Mouse (Mus musculus): ENCODE data around the gene Gsg1l. TPM values are rescaled to one million over a fixed set of nuclear protein-coding genes. Genes with fewer than 3 reads are reported as not detected.

Gsg1l gene
- polyA plus RNA-seq, 2 experiments = 0.07 TPM; not detected in 1

GRCm38 (mm10) chr7:125883232-125883631 is 199.0 kb downstream of the Gsg1l start:
- TF ChIP-seq EP300 (IDR thresholded peaks at IDR 0.05; ENCODE audit: low read depth) (no peak), CTCF (IDR thresholded peaks at IDR 0.05; ENCODE audit: low read depth) (no peak)
- no peaks in the 10 kb centered on the region for H3K27me3 ChIP-seq (ENCODE audit: control insufficient read depth, insufficient read depth, low read length)
- 58% methylated on average over 2 of the region's 2 CpGs for WGBS (ENCODE audit: insufficient replicate concordance)
- no peaks in the 10 kb centered on the region for H3K36me3 ChIP-seq (replicated peaks; ENCODE audit: control insufficient read depth, insufficient read depth, low read depth)
- no peak overlapping the region for H3K4me3 ChIP-seq (ENCODE audit: insufficient read depth in 1 of 2, low read depth in 2 of 2, low read length in 2 of 2)
- no peaks in the 10 kb centered on the region for H3K9me3 ChIP-seq (ENCODE audit: control insufficient read depth, low read length)
- no peak overlapping the region for H3K27ac ChIP-seq
- ATAC-seq (ENCODE audit: insufficient read depth) (no peak), DNase-seq (ENCODE audit: low read depth in 3 of 3, low spot score in 3 of 3) (no peak)
- no peaks in the 10 kb centered on the region for H3K4me1 ChIP-seq (replicated peaks; ENCODE audit: control insufficient read depth in 2 of 2, insufficient read depth in 2 of 2, low read length in 1 of 2)
- H3K9ac ChIP-seq (replicated peaks) = no peak overlapping the region
- H3K4me2 ChIP-seq (ENCODE audit: low read depth) = no peak overlapping the region

GRCm38 (mm10) chr7:125878040-125878439 is 204.2 kb downstream of the Gsg1l start:
- no peak for DNase-seq (ENCODE audit: low read depth in 3 of 3, low spot score in 3 of 3)

GRCm38 (mm10) chr7:125873971-125874495 is 208.2 kb downstream of the Gsg1l start:
- no peaks in the 10 kb centered on the region for H3K4me1 ChIP-seq (replicated peaks; ENCODE audit: control insufficient read depth in 2 of 2, insufficient read depth in 2 of 2, low read length in 1 of 2)
- WGBS (ENCODE audit: insufficient replicate concordance) = 68% methylated on average over 6 of the region's 6 CpGs
- no peak for DNase-seq (ENCODE audit: low read depth in 3 of 3, low spot score in 3 of 3)

More at GRCm38 (mm10) chr7:125878040-125878439, 204.2 kb downstream of the Gsg1l start:
- Histone ChIP-seq H3K9ac (replicated peaks) (no peak overlapping the region), H3K4me1 (replicated peaks; ENCODE audit: control insufficient read depth in 2 of 2, insufficient read depth in 2 of 2, low read length in 1 of 2) (no peaks in the 10 kb centered on the region), H3K27me3 (ENCODE audit: control insufficient read depth, insufficient read depth, low read length) (no peaks in the 10 kb centered on the region), H3K4me3 (ENCODE audit: insufficient read depth in 1 of 2, low read depth in 2 of 2, low read length in 2 of 2) (no peak overlapping the region), H3K4me2 (ENCODE audit: low read depth) (no peak overlapping the region), H3K27ac (no peak overlapping the region), H3K9me3 (ENCODE audit: control insufficient read depth, low read length) (no peaks in the 10 kb centered on the region), H3K36me3 (replicated peaks; ENCODE audit: control insufficient read depth, insufficient read depth, low read depth) (no peaks in the 10 kb centered on the region)
- TF ChIP-seq CTCF (IDR thresholded peaks at IDR 0.05; ENCODE audit: low read depth) = no peak
- no peak for TF ChIP-seq EP300 (IDR thresholded peaks at IDR 0.05; ENCODE audit: low read depth)
- ATAC-seq (ENCODE audit: insufficient read depth) = no peak
- WGBS (ENCODE audit: insufficient replicate concordance) = 22% methylated on average over 4 of the region's 4 CpGs

GRCm38 (mm10) chr7:125872874-125873273 is 209.3 kb downstream of the Gsg1l start:
- H3K4me3 ChIP-seq (ENCODE audit: insufficient read depth in 1 of 2, low read depth in 2 of 2, low read length in 2 of 2) = no peak overlapping the region
- H3K36me3 ChIP-seq (replicated peaks; ENCODE audit: control insufficient read depth, insufficient read depth, low read depth) = no peaks in the 10 kb centered on the region
- no peaks in the 10 kb centered on the region for H3K4me1 ChIP-seq (replicated peaks; ENCODE audit: control insufficient read depth in 2 of 2, insufficient read depth in 2 of 2, low read length in 1 of 2)
- no peaks in the 10 kb centered on the region for H3K27me3 ChIP-seq (ENCODE audit: control insufficient read depth, insufficient read depth, low read length)
- TF ChIP-seq CTCF (IDR thresholded peaks at IDR 0.05; ENCODE audit: low read depth) (no peak), EP300 (IDR thresholded peaks at IDR 0.05; ENCODE audit: low read depth) (no peak)
- no peak overlapping the region for H3K27ac ChIP-seq
- H3K4me2 ChIP-seq (ENCODE audit: low read depth) = no peak overlapping the region
- H3K9ac ChIP-seq (replicated peaks) = no peak overlapping the region
- no peak for ATAC-seq (ENCODE audit: insufficient read depth)
- WGBS (ENCODE audit: insufficient replicate concordance) = 59% methylated on average over 3 of the region's 3 CpGs
- no peak for DNase-seq (ENCODE audit: low read depth in 3 of 3, low spot score in 3 of 3)
- H3K9me3 ChIP-seq (ENCODE audit: control insufficient read depth, low read length) = no peaks in the 10 kb centered on the region

More at GRCm38 (mm10) chr7:125873971-125874495, 208.2 kb downstream of the Gsg1l start:
- Histone ChIP-seq H3K36me3 (replicated peaks; ENCODE audit: control insufficient read depth, insufficient read depth, low read depth) (no peaks in the 10 kb centered on the region), H3K27ac (no peak overlapping the region), H3K4me3 (ENCODE audit: insufficient read depth in 1 of 2, low read depth in 2 of 2, low read length in 2 of 2) (no peak overlapping the region), H3K27me3 (ENCODE audit: control insufficient read depth, insufficient read depth, low read length) (no peaks in the 10 kb centered on the region), H3K9me3 (ENCODE audit: control insufficient read depth, low read length) (no peaks in the 10 kb centered on the region), H3K9ac (replicated peaks) (no peak overlapping the region), H3K4me2 (ENCODE audit: low read depth) (no peak overlapping the region)
- ATAC-seq (ENCODE audit: insufficient read depth) = no peak
- TF ChIP-seq CTCF (IDR thresholded peaks at IDR 0.05; ENCODE audit: low read depth) (no peak), EP300 (IDR thresholded peaks at IDR 0.05; ENCODE audit: low read depth) (no peak)

- Histone ChIP-seq H3K9ac (replicated peaks) (no peak overlapping the region), H3K27me3 (ENCODE audit: control insufficient read depth, insufficient read depth, low read length) (no peaks in the 10 kb centered on the region), H3K36me3 (replicated peaks; ENCODE audit: control insufficient read depth, insufficient read depth, low read depth) (no peaks in the 10 kb centered on the region), H3K4me3 (ENCODE audit: insufficient read depth in 1 of 2, low read depth in 2 of 2, low read length in 2 of 2) (no peak overlapping the region), H3K4me1 (replicated peaks; ENCODE audit: control insufficient read depth in 2 of 2, insufficient read depth in 2 of 2, low read length in 1 of 2) (no peaks in the 10 kb centered on the region), H3K4me2 (ENCODE audit: low read depth) (no peak overlapping the region), H3K9me3 (ENCODE audit: control insufficient read depth, low read length) (no peaks in the 10 kb centered on the region), H3K27ac (no peak overlapping the region)
- TF ChIP-seq CTCF (IDR thresholded peaks at IDR 0.05; ENCODE audit: low read depth) (no peak), EP300 (IDR thresholded peaks at IDR 0.05; ENCODE audit: low read depth) (no peak)
- WGBS (ENCODE audit: insufficient replicate concordance) = 64% methylated on average over 6 of the region's 6 CpGs
- no peak for ATAC-seq (ENCODE audit: insufficient read depth)
- no peak for DNase-seq (ENCODE audit: low read depth in 3 of 3, low spot score in 3 of 3)
Measured at GRCm38 (mm10) chr7:125872202-125872580, 210.0 kb downstream of the Gsg1l start.

All from liver, embryonic 14.5 days (tissue).